Mouse (Mus musculus): ENCODE data around the gene Tcte1. TPM values are rescaled to one million over a fixed set of nuclear protein-coding genes. Genes with fewer than 3 reads are reported as not detected.

The Tcte1 gene
- polyA plus RNA-seq, 1 experiment from 2014 or later: 0.61 TPM

GRCm38 (mm10) chr17:45564531-45565084 lies 41.4 kb downstream of the Tcte1 start:
- 12% methylated on average over 18 of the region's 18 CpGs for WGBS
- no peaks in the 10 kb centered on the region for H3K9me3 ChIP-seq (ENCODE audit: control insufficient read depth, low read length)
- ATAC-seq (ENCODE audit: low FRiP score, low TSS enrichment): 0 out of 2 replicates have a peak, but pooled peaks have one; percentile 7
- H3K4me3 ChIP-seq (ENCODE audit: low read length): peak overlapping the region; percentile 89
- H3K4me2 ChIP-seq (replicated peaks; ENCODE audit: low read depth, low read length): peak overlapping the region; percentile 85
- peak overlapping the region; percentile 90; the same call in 1 of the 2 replicates for H3K27ac ChIP-seq (ENCODE audit: low read depth, low read length)
- no peaks in the 10 kb centered on the region; the same call in 1 of the 2 replicates for H3K4me1 ChIP-seq (ENCODE audit: control insufficient read depth, insufficient read depth, low read length)
- no peaks in the 10 kb centered on the region for H3K27me3 ChIP-seq (ENCODE audit: control insufficient read depth, insufficient read depth, low read length)
- peak overlapping the region; percentile 89 for H3K9ac ChIP-seq (ENCODE audit: low read depth, low read length)
- H3K36me3 ChIP-seq (ENCODE audit: control insufficient read depth, insufficient read depth, low read length): peaks cover 46% of the 10 kb centered on the region

DNA sequence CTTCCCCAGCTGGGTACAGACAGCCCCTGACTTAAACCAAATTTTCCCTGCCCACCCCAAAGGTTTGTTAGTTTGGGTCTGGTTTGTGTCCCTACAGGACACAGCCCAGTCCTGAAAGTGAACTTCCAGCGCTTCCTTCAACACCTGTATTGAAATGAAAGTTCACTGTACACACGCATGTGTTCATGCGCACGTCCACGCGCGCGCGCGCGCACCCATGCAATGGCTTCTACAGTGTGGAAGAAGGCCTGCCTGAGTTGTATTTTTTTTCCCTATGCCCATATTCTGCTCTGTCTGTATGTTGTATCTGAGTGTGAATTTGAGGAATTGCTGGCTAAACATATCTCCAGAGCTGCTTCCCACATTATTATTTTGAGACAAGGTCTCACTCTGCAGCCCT lies 41.9 kb downstream of the Tcte1 start:
- Histone ChIP-seq H3K4me1 (ENCODE audit: control insufficient read depth, insufficient read depth, low read length) (peaks cover 4% of the 10 kb centered on the region; the same call in 1 of the 2 replicates), H3K4me2 (replicated peaks; ENCODE audit: low read depth, low read length) (peak overlapping the region; percentile 85), H3K27ac (ENCODE audit: low read depth, low read length) (no peak overlapping the region), H3K4me3 (ENCODE audit: low read length) (peak overlapping the region; percentile 89), H3K9me3 (ENCODE audit: control insufficient read depth, low read length) (no peaks in the 10 kb centered on the region), H3K36me3 (ENCODE audit: control insufficient read depth, insufficient read depth, low read length) (peaks cover 51% of the 10 kb centered on the region), H3K9ac (ENCODE audit: low read depth, low read length) (peak overlapping the region; percentile 89; the same call in 1 of the 2 replicates), H3K27me3 (ENCODE audit: control insufficient read depth, insufficient read depth, low read length) (no peaks in the 10 kb centered on the region)
- no peak for ATAC-seq (ENCODE audit: low FRiP score, low TSS enrichment)
- WGBS: 94% methylated on average over 11 of the region's 11 CpGs

- Histone ChIP-seq H3K27ac (ENCODE audit: low read depth, low read length) (peak overlapping the region; percentile 11; the same call in 1 of the 2 replicates), H3K27me3 (ENCODE audit: control insufficient read depth, insufficient read depth, low read length) (no peaks in the 10 kb centered on the region), H3K9ac (ENCODE audit: low read depth, low read length) (no peak overlapping the region), H3K4me2 (replicated peaks; ENCODE audit: low read depth, low read length) (no peak overlapping the region), H3K4me3 (ENCODE audit: low read length) (no peak overlapping the region; the same call in 1 of the 2 replicates), H3K4me1 (ENCODE audit: control insufficient read depth, insufficient read depth, low read length) (peaks cover 11% of the 10 kb centered on the region; the same call in 1 of the 2 replicates), H3K36me3 (ENCODE audit: control insufficient read depth, insufficient read depth, low read length) (peaks cover 60% of the 10 kb centered on the region), H3K9me3 (ENCODE audit: control insufficient read depth, low read length) (no peaks in the 10 kb centered on the region)
- no peak for ATAC-seq (ENCODE audit: low FRiP score, low TSS enrichment)
- WGBS: 64% methylated on average over 1 of the region's 1 CpGs
These were observed 42.8 kb downstream of the Tcte1 start for GRCm38 (mm10) chr17:45566031-45566359.

GRCm38 (mm10) chr17:45566360-45567161 lies 43.3 kb downstream of the Tcte1 start:
- peak; percentile 5; the same call in 1 of the 2 replicates for ATAC-seq (ENCODE audit: low FRiP score, low TSS enrichment)
- H3K4me2 ChIP-seq (replicated peaks; ENCODE audit: low read depth, low read length): no peak overlapping the region
- H3K4me1 ChIP-seq (ENCODE audit: control insufficient read depth, insufficient read depth, low read length): peaks cover 15% of the 10 kb centered on the region; the same call in 1 of the 2 replicates
- peak overlapping the region; percentile 11; the same call in 1 of the 2 replicates for H3K27ac ChIP-seq (ENCODE audit: low read depth, low read length)
- no peak overlapping the region for H3K9ac ChIP-seq (ENCODE audit: low read depth, low read length)
- no peaks in the 10 kb centered on the region for H3K9me3 ChIP-seq (ENCODE audit: control insufficient read depth, low read length)
- peaks cover 66% of the 10 kb centered on the region for H3K36me3 ChIP-seq (ENCODE audit: control insufficient read depth, insufficient read depth, low read length)
- 65% methylated on average over 18 of the region's 18 CpGs for WGBS
- H3K4me3 ChIP-seq (ENCODE audit: low read length): no peak overlapping the region; the same call in 1 of the 2 replicates
- H3K27me3 ChIP-seq (ENCODE audit: control insufficient read depth, insufficient read depth, low read length): no peaks in the 10 kb centered on the region

- Histone ChIP-seq H3K9me3 (ENCODE audit: control insufficient read depth, low read length) (no peaks in the 10 kb centered on the region), H3K4me2 (replicated peaks; ENCODE audit: low read depth, low read length) (no peak overlapping the region), H3K4me3 (ENCODE audit: low read length) (no peak overlapping the region), H3K27me3 (ENCODE audit: control insufficient read depth, insufficient read depth, low read length) (no peaks in the 10 kb centered on the region), H3K9ac (ENCODE audit: low read depth, low read length) (no peak overlapping the region), H3K36me3 (ENCODE audit: control insufficient read depth, insufficient read depth, low read length) (peaks cover 70% of the 10 kb centered on the region), H3K4me1 (ENCODE audit: control insufficient read depth, insufficient read depth, low read length) (peaks cover 17% of the 10 kb centered on the region; the same call in 1 of the 2 replicates), H3K27ac (ENCODE audit: low read depth, low read length) (no peak overlapping the region; the same call in 1 of the 2 replicates)
- ATAC-seq (ENCODE audit: low FRiP score, low TSS enrichment): no peak
- 26% methylated on average over 4 of the region's 4 CpGs for WGBS
These were observed 43.9 kb downstream of the Tcte1 start for GRCm38 (mm10) chr17:45567162-45567601.

- H3K27me3 ChIP-seq (ENCODE audit: control insufficient read depth, insufficient read depth, low read length): no peaks in the 10 kb centered on the region
- H3K27ac ChIP-seq (ENCODE audit: low read depth, low read length): no peak overlapping the region
- H3K4me3 ChIP-seq (ENCODE audit: low read length): no peak overlapping the region
- peaks cover 17% of the 10 kb centered on the region; the same call in 1 of the 2 replicates for H3K4me1 ChIP-seq (ENCODE audit: control insufficient read depth, insufficient read depth, low read length)
- no peak for ATAC-seq (ENCODE audit: low FRiP score, low TSS enrichment)
- no peaks in the 10 kb centered on the region for H3K9me3 ChIP-seq (ENCODE audit: control insufficient read depth, low read length)
- 86% methylated on average over 12 of the region's 12 CpGs for WGBS
- peaks cover 70% of the 10 kb centered on the region for H3K36me3 ChIP-seq (ENCODE audit: control insufficient read depth, insufficient read depth, low read length)
- no peak overlapping the region for H3K9ac ChIP-seq (ENCODE audit: low read depth, low read length)
- no peak overlapping the region for H3K4me2 ChIP-seq (replicated peaks; ENCODE audit: low read depth, low read length)
These were observed 45.8 kb downstream of the Tcte1 start for GRCm38 (mm10) chr17:45568990-45569389.

GRCm38 (mm10) chr17:45569999-45570398 lies 46.8 kb downstream of the Tcte1 start:
- peaks cover 17% of the 10 kb centered on the region; the same call in 1 of the 2 replicates for H3K4me1 ChIP-seq (ENCODE audit: control insufficient read depth, insufficient read depth, low read length)
- H3K27me3 ChIP-seq (ENCODE audit: control insufficient read depth, insufficient read depth, low read length): no peaks in the 10 kb centered on the region
- H3K27ac ChIP-seq (ENCODE audit: low read depth, low read length): no peak overlapping the region
- 81% methylated on average over 4 of the region's 4 CpGs for WGBS
- ATAC-seq (ENCODE audit: low FRiP score, low TSS enrichment): no peak
- H3K4me3 ChIP-seq (ENCODE audit: low read length): no peak overlapping the region; the same call in 1 of the 2 replicates
- no peak overlapping the region for H3K4me2 ChIP-seq (replicated peaks; ENCODE audit: low read depth, low read length)
- no peak overlapping the region for H3K9ac ChIP-seq (ENCODE audit: low read depth, low read length)
- H3K36me3 ChIP-seq (ENCODE audit: control insufficient read depth, insufficient read depth, low read length): peaks cover 69% of the 10 kb centered on the region
- H3K9me3 ChIP-seq (ENCODE audit: control insufficient read depth, low read length): no peaks in the 10 kb centered on the region

- under 1% methylated on average over 52 of the region's 57 CpGs for WGBS
- peaks cover 46% of the 10 kb centered on the region for H3K36me3 ChIP-seq (ENCODE audit: control insufficient read depth, insufficient read depth, low read length)
- H3K27me3 ChIP-seq (ENCODE audit: control insufficient read depth, insufficient read depth, low read length): no peaks in the 10 kb centered on the region
- H3K4me2 ChIP-seq (replicated peaks; ENCODE audit: low read depth, low read length): peak overlapping the region; percentile 74
- H3K4me3 ChIP-seq (ENCODE audit: low read length): peak overlapping the region; percentile 100
- H3K27ac ChIP-seq (ENCODE audit: low read depth, low read length): peak overlapping the region; percentile 99
- H3K9ac ChIP-seq (ENCODE audit: low read depth, low read length): peak overlapping the region; percentile 100
- ATAC-seq (ENCODE audit: low FRiP score, low TSS enrichment): peak; percentile 58
- no peaks in the 10 kb centered on the region for H3K9me3 ChIP-seq (ENCODE audit: control insufficient read depth, low read length)
- H3K4me1 ChIP-seq (ENCODE audit: control insufficient read depth, insufficient read depth, low read length): peaks cover 20% of the 10 kb centered on the region; the same call in 1 of the 2 replicates
These were observed 49.2 kb downstream of the Tcte1 start for GRCm38 (mm10) chr17:45572103-45573086.

All from kidney, embryonic 14.5 days (tissue).